Mouse (Mus musculus): ENCODE results near the gene Slc25a22. TPM values are rescaled to one million over a fixed set of nuclear protein-coding genes. Genes with fewer than 3 reads are reported as not detected.
"Not testable (repeated sequence)": the region's sequence is repeated elsewhere in the genome, so short reads cannot be mapped to it uniquely, and the experiment has no call there.

The Slc25a22 gene
- polyA plus RNA-seq, 1 experiment from 2014 or later = 109 TPM

- ATAC-seq (replicated peaks) = peak; percentile 46
- Histone ChIP-seq H3K9me3 (no peaks in the 10 kb centered on the region), H3K4me2 (peak overlapping the region; percentile 89), H3K9ac (peak overlapping the region; percentile 90), H3K36me3 (replicated peaks) (no peaks in the 10 kb centered on the region), H3K4me3 (peak overlapping the region; percentile 76), H3K4me1 (peaks cover 22% of the 10 kb centered on the region), H3K27ac (peak overlapping the region; percentile 90), H3K27me3 (replicated peaks) (no peaks in the 10 kb centered on the region)
- 5% methylated on average over 16 of the region's 16 CpGs for WGBS
Observed at GRCm38 (mm10) chr7:141413331-141413730, 24.4 kb downstream of the Slc25a22 start.

- Histone ChIP-seq H3K4me3 (no peak overlapping the region), H3K36me3 (replicated peaks) (no peaks in the 10 kb centered on the region), H3K27ac (no peak overlapping the region), H3K9ac (no peak overlapping the region), H3K9me3 (no peaks in the 10 kb centered on the region), H3K27me3 (replicated peaks) (no peaks in the 10 kb centered on the region), H3K4me2 (no peak overlapping the region), H3K4me1 (peaks cover 22% of the 10 kb centered on the region)
- WGBS = 92% methylated on average over 1 of the region's 1 CpGs
- no peak for ATAC-seq (replicated peaks)
Observed at GRCm38 (mm10) chr7:141411667-141412066, 26.0 kb downstream of the Slc25a22 start.

DNA sequence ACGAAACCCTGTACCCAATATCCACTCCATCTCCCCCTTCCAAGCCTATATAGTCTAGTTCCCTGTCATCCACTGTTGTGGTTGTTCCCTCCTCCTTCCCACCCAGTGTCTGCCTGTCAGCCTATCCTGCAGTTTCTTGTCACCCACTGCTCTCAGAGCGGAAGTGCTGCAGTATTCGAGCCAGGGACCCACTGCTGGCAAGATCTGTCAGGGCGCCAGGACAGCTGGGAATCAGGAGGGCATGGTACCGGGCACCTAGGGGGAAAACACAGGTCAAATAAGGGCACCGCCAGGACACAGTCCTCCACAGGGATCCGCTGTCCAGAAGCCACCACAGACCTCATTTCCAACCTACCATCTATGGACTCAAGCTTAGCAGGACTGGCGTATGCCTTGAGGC, 27.1 kb downstream of the Slc25a22 start:
- H3K4me2 ChIP-seq = no peak overlapping the region
- no peaks in the 10 kb centered on the region for H3K27me3 ChIP-seq (replicated peaks)
- H3K4me3 ChIP-seq = no peak overlapping the region
- no peaks in the 10 kb centered on the region for H3K36me3 ChIP-seq (replicated peaks)
- H3K27ac ChIP-seq = no peak overlapping the region
- peaks cover 22% of the 10 kb centered on the region for H3K4me1 ChIP-seq
- no peak for ATAC-seq (replicated peaks)
- 93% methylated on average over 8 of the region's 8 CpGs for WGBS
- no peak overlapping the region for H3K9ac ChIP-seq
- no peaks in the 10 kb centered on the region for H3K9me3 ChIP-seq

DNA sequence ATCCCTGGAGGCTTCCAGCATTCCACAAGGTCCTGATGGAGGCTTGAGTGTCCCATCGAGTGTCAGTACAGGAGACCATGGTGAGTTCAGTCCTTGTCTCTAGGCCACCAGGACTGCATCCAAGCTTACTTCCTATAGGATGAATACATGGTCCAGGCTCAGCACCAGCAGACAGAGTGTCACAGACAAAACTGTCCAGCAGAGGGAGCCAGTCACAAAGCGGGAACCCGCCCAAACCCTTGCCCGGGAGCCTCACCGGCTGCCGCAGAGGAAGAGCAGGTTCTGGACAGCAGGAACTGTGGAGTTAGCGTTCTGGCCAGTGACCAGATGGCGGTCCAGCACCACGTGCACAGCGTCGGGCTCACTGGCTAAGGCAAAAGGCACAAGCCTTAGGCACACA, 28.9 kb downstream of the Slc25a22 start:
- ATAC-seq (replicated peaks) = peak; percentile 43; the same call in 1 of the 2 replicates
- Histone ChIP-seq H3K9me3 (no peaks in the 10 kb centered on the region), H3K4me3 (0 out of 2 replicates have a peak overlapping the region, but pooled peaks have one; percentile 5), H3K9ac (no peak overlapping the region), H3K27ac (peak overlapping the region; percentile 41; the same call in 1 of the 2 replicates), H3K36me3 (replicated peaks) (no peaks in the 10 kb centered on the region), H3K27me3 (replicated peaks) (no peaks in the 10 kb centered on the region), H3K4me1 (peaks cover 16% of the 10 kb centered on the region), H3K4me2 (no peak overlapping the region)
- 7% methylated on average over 11 of the region's 11 CpGs for WGBS

- not testable (repeated sequence) for H3K36me3 ChIP-seq (replicated peaks)
Observed at GRCm38 (mm10) chr7:141407670-141408069, 30.0 kb downstream of the Slc25a22 start.

GRCm38 (mm10) chr7:141405466-141405865, 32.2 kb downstream of the Slc25a22 start:
- no peaks in the 10 kb centered on the region for H3K9me3 ChIP-seq
- ATAC-seq (replicated peaks) = no peak
- H3K4me2 ChIP-seq = no peak overlapping the region
- peaks cover 9% of the 10 kb centered on the region for H3K4me1 ChIP-seq
- no peak overlapping the region for H3K9ac ChIP-seq
- H3K27ac ChIP-seq = no peak overlapping the region
- 80% methylated on average over 4 of the region's 4 CpGs for WGBS
- H3K27me3 ChIP-seq (replicated peaks) = no peaks in the 10 kb centered on the region
- H3K4me3 ChIP-seq = no peak overlapping the region
- peaks cover 19% of the 10 kb centered on the region for H3K36me3 ChIP-seq (replicated peaks)

More at GRCm38 (mm10) chr7:141407670-141408069, 30.0 kb downstream of the Slc25a22 start:
- H3K27me3 ChIP-seq (replicated peaks); H3K27ac ChIP-seq; ATAC-seq (replicated peaks); H3K4me3 ChIP-seq; H3K9me3 ChIP-seq; H3K4me2 ChIP-seq; H3K9ac ChIP-seq; H3K4me1 ChIP-seq: not testable (repeated sequence)
- WGBS = 95% methylated on average over 7 of the region's 7 CpGs

DNA sequence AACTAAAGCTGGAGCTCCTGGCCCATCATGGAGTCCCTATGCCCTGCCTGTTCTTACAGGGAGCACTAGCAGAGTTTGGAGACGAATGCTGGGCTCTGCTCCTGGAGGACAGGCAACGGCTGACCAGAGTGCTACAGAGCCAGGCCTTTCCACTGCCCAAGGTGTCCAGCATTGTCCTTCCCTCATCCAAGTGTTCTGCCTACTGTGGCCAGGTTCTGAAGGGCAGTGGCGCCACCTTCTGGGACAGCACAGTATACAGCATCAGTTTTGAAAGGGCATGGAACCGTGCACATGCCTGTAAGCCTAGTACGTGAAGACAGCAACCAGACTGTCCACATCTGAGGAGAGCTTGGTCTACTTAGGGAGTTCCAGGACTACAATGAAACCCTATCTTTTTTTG, 34.4 kb downstream of the Slc25a22 start:
- Histone ChIP-seq H3K27ac (no peak overlapping the region), H3K4me2 (no peak overlapping the region), H3K9ac (no peak overlapping the region), H3K4me1 (no peaks in the 10 kb centered on the region), H3K36me3 (replicated peaks) (peaks cover 28% of the 10 kb centered on the region), H3K27me3 (replicated peaks) (no peaks in the 10 kb centered on the region), H3K9me3 (no peaks in the 10 kb centered on the region), H3K4me3 (no peak overlapping the region)
- ATAC-seq (replicated peaks) = peak; percentile 52
- 44% methylated on average over 5 of the region's 5 CpGs for WGBS

- no peak overlapping the region for H3K9ac ChIP-seq
- ATAC-seq (replicated peaks) = no peak
- no peak overlapping the region for H3K4me2 ChIP-seq
- peaks cover 14% of the 10 kb centered on the region for H3K4me1 ChIP-seq
- H3K4me3 ChIP-seq = no peak overlapping the region
- WGBS = 83% methylated on average over 1 of the region's 1 CpGs
- H3K27ac ChIP-seq = no peak overlapping the region
- H3K27me3 ChIP-seq (replicated peaks) = no peaks in the 10 kb centered on the region
- H3K9me3 ChIP-seq = no peaks in the 10 kb centered on the region
- peaks cover 13% of the 10 kb centered on the region for H3K36me3 ChIP-seq (replicated peaks)
Observed at GRCm38 (mm10) chr7:141395348-141395747, 42.3 kb downstream of the Slc25a22 start.

GRCm38 (mm10) chr7:141394771-141395170, 42.9 kb downstream of the Slc25a22 start:
- Histone ChIP-seq H3K4me3 (no peak overlapping the region), H3K4me2 (no peak overlapping the region), H3K36me3 (replicated peaks) (peaks cover 8% of the 10 kb centered on the region), H3K27ac (no peak overlapping the region), H3K4me1 (peaks cover 14% of the 10 kb centered on the region), H3K9ac (no peak overlapping the region), H3K27me3 (replicated peaks) (no peaks in the 10 kb centered on the region), H3K9me3 (no peaks in the 10 kb centered on the region)
- WGBS = 19% methylated on average over 6 of the region's 6 CpGs
- no peak for ATAC-seq (replicated peaks)

GRCm38 (mm10) chr7:141394158-141394557, 43.5 kb downstream of the Slc25a22 start:
- H3K4me2 ChIP-seq = no peak overlapping the region
- no peak overlapping the region for H3K4me3 ChIP-seq
- no peaks in the 10 kb centered on the region for H3K9me3 ChIP-seq
- no peak for ATAC-seq (replicated peaks)
- no peak overlapping the region for H3K9ac ChIP-seq
- no peaks in the 10 kb centered on the region for H3K27me3 ChIP-seq (replicated peaks)
- H3K4me1 ChIP-seq = peaks cover 14% of the 10 kb centered on the region
- WGBS = 87% methylated on average over 7 of the region's 7 CpGs
- peaks cover 6% of the 10 kb centered on the region for H3K36me3 ChIP-seq (replicated peaks)
- no peak overlapping the region for H3K27ac ChIP-seq

DNA sequence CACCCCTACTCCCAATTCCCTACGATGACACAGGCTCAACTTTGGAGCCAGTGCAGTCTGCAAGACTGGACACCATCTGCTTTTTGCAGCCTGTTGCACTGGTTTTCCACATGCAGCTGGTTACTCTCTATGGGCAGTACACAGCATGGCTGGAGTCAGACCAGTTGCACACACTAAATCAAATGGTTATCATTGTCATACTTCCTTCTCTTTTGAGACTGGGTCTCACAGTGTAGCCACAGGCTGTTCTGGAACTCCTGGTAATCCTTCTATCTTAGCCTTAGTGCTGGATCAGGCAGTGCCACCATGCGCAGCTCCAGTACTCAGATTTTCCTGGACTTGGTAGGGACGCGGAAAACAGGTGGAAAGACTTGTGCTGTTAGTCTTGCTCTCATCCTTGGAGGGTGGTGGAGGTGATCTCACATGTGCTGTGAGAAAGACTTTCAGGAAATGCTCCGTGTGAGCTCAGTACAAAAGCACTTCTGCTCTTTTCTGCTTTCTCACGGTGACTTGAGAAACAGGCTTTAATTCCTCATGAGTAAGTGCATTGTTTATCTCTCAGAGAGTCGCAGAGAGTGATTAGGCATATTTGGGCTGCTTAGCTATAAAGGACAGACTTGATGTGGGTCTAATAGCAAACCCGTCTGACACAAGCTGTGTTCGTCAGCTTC, 45.0 kb downstream of the Slc25a22 start:
- Histone ChIP-seq H3K27ac (peak overlapping the region; percentile 85), H3K9ac (peak overlapping the region; percentile 80), H3K4me2 (peak overlapping the region; percentile 96), H3K4me3 (peak overlapping the region; percentile 76), H3K9me3 (no peaks in the 10 kb centered on the region), H3K27me3 (replicated peaks) (no peaks in the 10 kb centered on the region), H3K4me1 (peaks cover 14% of the 10 kb centered on the region), H3K36me3 (replicated peaks) (peaks cover 3% of the 10 kb centered on the region)
- 28% methylated on average over 9 of the region's 9 CpGs for WGBS
- peak; percentile 62; the same call in 1 of the 2 replicates for ATAC-seq (replicated peaks)

DNA sequence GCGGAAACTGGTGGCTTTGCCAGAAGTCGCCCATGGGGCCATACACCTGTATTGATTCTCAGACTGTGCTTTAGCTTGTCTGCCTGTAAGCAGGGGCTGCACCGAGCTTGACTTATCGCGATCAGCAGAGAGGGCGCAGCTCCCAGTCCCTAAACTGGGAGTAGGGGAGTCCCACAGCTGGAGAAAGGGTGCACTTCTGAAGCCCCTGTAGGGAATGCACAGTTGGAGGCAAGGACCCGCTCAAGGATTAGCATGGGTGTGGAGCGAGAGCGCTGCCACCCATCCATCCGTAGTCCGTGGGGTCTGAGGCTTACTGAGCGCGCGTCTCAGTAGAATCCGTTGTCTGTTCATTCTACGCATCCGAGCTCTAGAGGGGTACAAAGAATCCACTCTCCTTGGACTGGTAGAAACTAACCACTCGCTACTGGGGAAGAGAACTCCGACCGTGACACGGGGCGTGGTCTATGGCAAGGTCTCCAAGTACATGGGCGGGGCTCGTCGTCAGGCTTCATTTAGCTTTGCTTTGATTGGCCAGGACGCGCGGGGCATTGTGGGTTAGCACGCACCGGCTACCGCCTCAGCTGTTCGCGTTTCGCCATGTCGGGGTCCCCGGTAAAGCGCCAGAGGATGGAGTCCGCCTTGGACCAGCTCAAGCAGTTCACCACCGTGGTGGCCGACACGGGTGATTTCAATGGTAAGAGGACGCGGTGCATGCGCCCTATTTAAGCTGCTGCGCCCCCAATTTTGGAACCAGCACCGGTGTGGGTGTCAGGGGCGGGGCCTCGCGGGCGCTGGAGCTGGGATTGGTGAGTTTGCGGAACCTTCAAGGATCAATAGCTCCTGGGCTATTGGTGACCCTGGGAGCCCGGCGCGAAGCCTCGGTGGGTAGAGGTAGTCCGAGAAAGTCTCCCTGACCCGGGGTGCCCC, 45.8 kb downstream of the Slc25a22 start, which contains the start of gene Taldo1:
Taldo1 (plus strand) TSS at position 575 of the 927 bp plus-strand sequence.
- under 1% methylated on average over 57 of the region's 57 CpGs for WGBS
- peak; percentile 94 for ATAC-seq (replicated peaks)
- H3K9me3 ChIP-seq = no peaks in the 10 kb centered on the region

More for the DNA sequence above, 45.8 kb downstream of the Slc25a22 start, which contains the start of gene Taldo1:
- Histone ChIP-seq H3K27me3 (replicated peaks) (no peaks in the 10 kb centered on the region), H3K4me3 (peak within 1 kb of the TSS; percentile 76), H3K4me2 (peak within 1 kb of the TSS; percentile 96), H3K4me1 (peaks cover 14% of the 10 kb centered on the region), H3K27ac (peak within 1 kb of the TSS; percentile 85), H3K9ac (peak within 1 kb of the TSS; percentile 80), H3K36me3 (replicated peaks) (peaks cover 3% of the 10 kb centered on the region; the same call in 1 of the 2 replicates)
